Mouse (Mus musculus) erythroblast, adult 5-6 weeks (primary cell): ENCODE measurements around the gene Sh3bgrl3. TPM values are rescaled to one million over a fixed set of nuclear protein-coding genes. Genes with fewer than 3 reads are reported as not detected.

Experiments used
- ATAC-seq: replicated peaks from 2 replicates; pipeline ENCODE4 v1.8.0; 2016; ENCODE audit warnings: moderate number of reproducible peaks, mild to moderate bottlenecking, moderate TSS enrichment, inconsistent platforms; ENCODE audit not compliant: poor library complexity, low FRiP score, severe bottlenecking
- total RNA-seq, 2 experiments: library from RNA; stranded (forward) in 1 of 2; stranded (reverse) in 1 of 2; fragments of 150-400 nt in 1 of 2; fragments of 200-764, 138-1000 nt in 1 of 2; gene quantifications; 2 replicates each; pipeline versions ENCODE4 v1.2.3 to v1.2.4; 2015 to 2017; ENCODE audit warnings: low replicate concordance in 2 of 2

Gene Sh3bgrl3
- total RNA-seq, 2 experiments from 2014 or later, result 119 to 242 TPM

GRCm38 (mm10) chr4:134090521-134091224 lies 37.9 kb downstream of the Sh3bgrl3 start:
- no peak for ATAC-seq

GRCm38 (mm10) chr4:134089029-134089428 lies 39.6 kb downstream of the Sh3bgrl3 start:
- ATAC-seq, result no peak

GRCm38 (mm10) chr4:134087412-134087811 lies 41.2 kb downstream of the Sh3bgrl3 start:
- peak; percentile 81 for ATAC-seq

- ATAC-seq, result no peak
Measured at GRCm38 (mm10) chr4:134084999-134085398, 43.6 kb downstream of the Sh3bgrl3 start.

- no peak for ATAC-seq
Measured at GRCm38 (mm10) chr4:134082460-134082859, 46.1 kb downstream of the Sh3bgrl3 start.

GRCm38 (mm10) chr4:134081730-134082386 lies 46.7 kb downstream of the Sh3bgrl3 start:
- ATAC-seq, result peak; percentile 66

- ATAC-seq, result no peak
Measured at GRCm38 (mm10) chr4:134080674-134081073, 47.9 kb downstream of the Sh3bgrl3 start.

- no peak for ATAC-seq
Measured at GRCm38 (mm10) chr4:134078694-134079093, 49.9 kb downstream of the Sh3bgrl3 start.

Other genes starting within 250 kb of the Sh3bgrl3 start
- 40.0 and 40.1 TPM in 2 replicates for gene Rps6ka1, start 241.0 kb downstream of the Sh3bgrl3 start, total RNA-seq (2015; ENCODE audit: low replicate concordance)
- gene Rps6ka1, start 241.0 kb downstream of the Sh3bgrl3 start, total RNA-seq (2017; ENCODE audit: low replicate concordance), result 67.2 and 89.1 TPM in 2 replicates
- 970 and 984 TPM in 2 replicates for gene Hmgn2, start 160.1 kb downstream of the Sh3bgrl3 start, total RNA-seq (2015; ENCODE audit: low replicate concordance)
- gene Hmgn2, start 160.1 kb downstream of the Sh3bgrl3 start, total RNA-seq (2017; ENCODE audit: low replicate concordance), result 403 and 537 TPM in 2 replicates
- 9.6 and 17.3 TPM in 2 replicates for gene Dhdds, start 127.9 kb downstream of the Sh3bgrl3 start, total RNA-seq (2015; ENCODE audit: low replicate concordance)
- 6.6 and 12.2 TPM in 2 replicates for gene Dhdds, start 127.9 kb downstream of the Sh3bgrl3 start, total RNA-seq (2017; ENCODE audit: low replicate concordance)
- 3.3 TPM in 1 of 2 replicates, not detected in the other for gene Lin28a, start 109.9 kb downstream of the Sh3bgrl3 start, total RNA-seq (2015; ENCODE audit: low replicate concordance)
- 6.4 and 8.9 TPM in 2 replicates for gene Lin28a, start 109.9 kb downstream of the Sh3bgrl3 start, total RNA-seq (2017; ENCODE audit: low replicate concordance)
- not detected in 2 replicates for gene Zfp683, start 75.0 kb downstream of the Sh3bgrl3 start, total RNA-seq (2015; ENCODE audit: low replicate concordance)
- not detected in 2 replicates for gene Zfp683, start 75.0 kb downstream of the Sh3bgrl3 start, total RNA-seq (2017; ENCODE audit: low replicate concordance)
- not detected in 2 replicates for gene Crybg2, start 68.0 kb downstream of the Sh3bgrl3 start, total RNA-seq (2015; ENCODE audit: low replicate concordance)
- not detected in 2 replicates for gene Crybg2, start 68.0 kb downstream of the Sh3bgrl3 start, total RNA-seq (2017; ENCODE audit: low replicate concordance)
- 324 and 347 TPM in 2 replicates for gene Cd52, start 33.7 kb downstream of the Sh3bgrl3 start, total RNA-seq (2015; ENCODE audit: low replicate concordance)
- gene Cd52, start 33.7 kb downstream of the Sh3bgrl3 start, total RNA-seq (2017; ENCODE audit: low replicate concordance), result 146 and 324 TPM in 2 replicates
- 0.84 TPM in 1 of 2 replicates, not detected in the other for gene Ubxn11, start 26.2 kb downstream of the Sh3bgrl3 start, total RNA-seq (2015; ENCODE audit: low replicate concordance)
- 2.4 TPM in 1 of 2 replicates, not detected in the other for gene Ubxn11, start 26.2 kb downstream of the Sh3bgrl3 start, total RNA-seq (2017; ENCODE audit: low replicate concordance)
- gene Cep85, start 58.3 kb upstream of the Sh3bgrl3 start, total RNA-seq (2015; ENCODE audit: low replicate concordance), result 20.3 and 29.2 TPM in 2 replicates
- 50.7 and 68.1 TPM in 2 replicates for gene Cep85, start 58.3 kb upstream of the Sh3bgrl3 start, total RNA-seq (2017; ENCODE audit: low replicate concordance)
- not detected in 2 replicates for gene Gm7534, start 74.2 kb upstream of the Sh3bgrl3 start, total RNA-seq (2015; ENCODE audit: low replicate concordance)
- not detected in 2 replicates for gene Gm7534, start 74.2 kb upstream of the Sh3bgrl3 start, total RNA-seq (2017; ENCODE audit: low replicate concordance)
- not detected in 2 replicates for gene Catsper4, start 98.6 kb upstream of the Sh3bgrl3 start, total RNA-seq (2015; ENCODE audit: low replicate concordance)
- gene Catsper4, start 98.6 kb upstream of the Sh3bgrl3 start, total RNA-seq (2017; ENCODE audit: low replicate concordance), result not detected in 2 replicates
- gene Cnksr1, start 109.6 kb upstream of the Sh3bgrl3 start, total RNA-seq (2015; ENCODE audit: low replicate concordance), result not detected in 2 replicates
- gene Cnksr1, start 109.6 kb upstream of the Sh3bgrl3 start, total RNA-seq (2017; ENCODE audit: low replicate concordance), result not detected in 2 replicates
- gene E130218I03Rik, start 114.9 kb upstream of the Sh3bgrl3 start, total RNA-seq (2015; ENCODE audit: low replicate concordance), result not detected in 2 replicates
- gene E130218I03Rik, start 114.9 kb upstream of the Sh3bgrl3 start, total RNA-seq (2017; ENCODE audit: low replicate concordance), result 0.70 TPM in 1 of 2 replicates, not detected in the other
- gene Zfp593, start 116.8 kb upstream of the Sh3bgrl3 start, total RNA-seq (2015; ENCODE audit: low replicate concordance), result 0.38 and 0.63 TPM in 2 replicates
- gene Zfp593, start 116.8 kb upstream of the Sh3bgrl3 start, total RNA-seq (2017; ENCODE audit: low replicate concordance), result 0.84 and 1.4 TPM in 2 replicates
- not detected in 2 replicates for gene Gm30191, start 118.1 kb upstream of the Sh3bgrl3 start, total RNA-seq (2015; ENCODE audit: low replicate concordance)
- gene Gm30191, start 118.1 kb upstream of the Sh3bgrl3 start, total RNA-seq (2017; ENCODE audit: low replicate concordance), result not detected in 2 replicates
- gene Grrp1, start 125.3 kb upstream of the Sh3bgrl3 start, total RNA-seq (2015; ENCODE audit: low replicate concordance), result not detected in 2 replicates
- gene Grrp1, start 125.3 kb upstream of the Sh3bgrl3 start, total RNA-seq (2017; ENCODE audit: low replicate concordance), result not detected in 2 replicates
- gene Pdik1l, start 159.1 kb upstream of the Sh3bgrl3 start, total RNA-seq (2015; ENCODE audit: low replicate concordance), result 9.8 and 12.3 TPM in 2 replicates
- gene Pdik1l, start 159.1 kb upstream of the Sh3bgrl3 start, total RNA-seq (2017; ENCODE audit: low replicate concordance), result 13.2 and 16.2 TPM in 2 replicates
- not detected in 2 replicates for gene Trim63, start 186.3 kb upstream of the Sh3bgrl3 start, total RNA-seq (2015; ENCODE audit: low replicate concordance)
- gene Trim63, start 186.3 kb upstream of the Sh3bgrl3 start, total RNA-seq (2017; ENCODE audit: low replicate concordance), result not detected in 2 replicates
- gene Slc30a2, start 214.4 kb upstream of the Sh3bgrl3 start, total RNA-seq (2015; ENCODE audit: low replicate concordance), result not detected in 2 replicates
- not detected in 2 replicates for gene Slc30a2, start 214.4 kb upstream of the Sh3bgrl3 start, total RNA-seq (2017; ENCODE audit: low replicate concordance)